Mouse (Mus musculus) MEL (cell line): ENCODE measurements around the gene Plekhg5. TPM values are rescaled to one million over a fixed set of nuclear protein-coding genes. Genes with fewer than 3 reads are reported as not detected.

Experiments used
- DNase-seq: peaks from one replicate; pipeline ENCODE4 v3.0.0; 2011; ENCODE audit warnings: low read depth, low spot score
- H3K27ac ChIP-seq: 2 replicates; pipeline ENCODE4 v1.5.1; 2012; ENCODE audit warnings: low read depth, mild to moderate bottlenecking, control low read depth, low read length, moderate library complexity; ENCODE audit not compliant: control insufficient read depth
- H3K27me3 ChIP-seq, 2 experiments: fragments of 150-350 bp in 1 of 2; sonication (generic) in 1 of 2; 2 replicates each; pipeline ENCODE4 v1.6.1; 2012; ENCODE audit warnings: low read length in 2 of 2, mild to moderate bottlenecking in 2 of 2, improper control_type of control experiment in 1 of 2, moderate library complexity in 1 of 2; ENCODE audit not compliant: insufficient read depth in 2 of 2, control insufficient read depth in 1 of 2
- H3K36me3 ChIP-seq, 2 experiments: 2 replicates each; pipeline ENCODE4 v1.6.1; 2012 to 2014; ENCODE audit warnings: low read length in 2 of 2, improper control_type of control experiment in 1 of 2, inconsistent platforms in 1 of 2, mild to moderate bottlenecking in 1 of 2; ENCODE audit not compliant: insufficient read depth in 2 of 2, control insufficient read depth in 1 of 2
- H3K4me1 ChIP-seq, 2 experiments: fragments of 150-350 bp in 1 of 2; sonication (generic) in 1 of 2; 2 replicates each; pipeline ENCODE4 v1.6.1; 2012; ENCODE audit warnings: low read length in 2 of 2, improper control_type of control experiment in 1 of 2, mild to moderate bottlenecking in 1 of 2; ENCODE audit not compliant: insufficient read depth in 2 of 2, control insufficient read depth in 1 of 2
- H3K4me3 ChIP-seq, 2 experiments: fragments of 150-350 bp in 1 of 2; sonication (generic) in 1 of 2; 2 replicates each; pipeline ENCODE4 v1.5.1; 2012; ENCODE audit warnings: low read depth in 2 of 2, low read length in 2 of 2, mild to moderate bottlenecking in 2 of 2, moderate library complexity in 2 of 2, control low read depth in 1 of 2, improper control_type of control experiment in 1 of 2; ENCODE audit not compliant: control insufficient read depth in 1 of 2, insufficient read depth in 1 of 2
- H3K79me2 ChIP-seq: 2 replicates; pipeline ENCODE4 v1.6.1; 2012; ENCODE audit warnings: mild to moderate bottlenecking, low read length, moderate library complexity; ENCODE audit not compliant: control insufficient read depth, poor library complexity, insufficient read depth
- H3K9ac ChIP-seq: 2 replicates; pipeline ENCODE4 v1.6.1; 2012; ENCODE audit warnings: low read depth, mild to moderate bottlenecking, control low read depth, low read length, moderate library complexity; ENCODE audit not compliant: control insufficient read depth, poor library complexity, severe bottlenecking
- H3K9me3 ChIP-seq: fragments of 150-350 bp; sonication (generic); replicated peaks from 2 replicates; pipeline ENCODE4 v1.6.1; 2012; ENCODE audit warnings: mild to moderate bottlenecking, low read length, improper control_type of control experiment, moderate library complexity; ENCODE audit not compliant: insufficient read depth
- BHLHE40 ChIP-seq: IDR thresholded peaks from 2 replicates; pipeline ENCODE4 v1.6.1; 2012; ENCODE audit warnings: low read depth, mild to moderate bottlenecking, inconsistent platforms, low read length, improper control_type of control experiment, borderline replicate concordance
- CHD1 ChIP-seq: IDR thresholded peaks from 2 replicates; pipeline ENCODE4 v1.6.1; 2012; ENCODE audit warnings: low read depth, mild to moderate bottlenecking, inconsistent platforms, low read length, improper control_type of control experiment
- CTCF ChIP-seq, 3 experiments: IDR thresholded peaks in 2 of 3; conservative IDR thresholded peaks in 1 of 3; 2 replicates each; pipeline ENCODE4 v1.5.1; 2011 to 2012; ENCODE audit warnings: low read length in 3 of 3, low read depth in 2 of 3, mild to moderate bottlenecking in 2 of 3, improper control_type of control experiment in 1 of 3, inconsistent platforms in 1 of 3, mixed read lengths in 1 of 3, moderate library complexity in 1 of 3; ENCODE audit not compliant: control insufficient read depth in 1 of 3, insufficient read depth in 1 of 3, poor library complexity in 1 of 3, severe bottlenecking in 1 of 3
- E2F4 ChIP-seq: IDR thresholded peaks from 2 replicates; pipeline ENCODE4 v1.6.1; 2011; ENCODE audit warnings: low read depth, low read length, improper control_type of control experiment, borderline replicate concordance
- ELF1 ChIP-seq: IDR thresholded peaks from 2 replicates; pipeline ENCODE4 v1.6.1; 2014; ENCODE audit warnings: low read depth, mild to moderate bottlenecking, inconsistent platforms, low read length, improper control_type of control experiment, moderate library complexity
- EP300 ChIP-seq, 2 experiments: IDR thresholded peaks; 2 replicates each; pipeline ENCODE4 v1.6.1; 2011; ENCODE audit warnings: improper control_type of control experiment in 2 of 2, low read length in 2 of 2, low read depth in 1 of 2, mild to moderate bottlenecking in 1 of 2
- ETS1 ChIP-seq: IDR thresholded peaks from 2 replicates; pipeline ENCODE4 v1.6.1; 2012; ENCODE audit warnings: low read depth, mild to moderate bottlenecking, inconsistent platforms, low read length, improper control_type of control experiment, moderate library complexity
- GABPA ChIP-seq: IDR thresholded peaks from 2 replicates; pipeline ENCODE4 v1.6.1; 2012; ENCODE audit warnings: low read depth, mild to moderate bottlenecking, inconsistent platforms, low read length, improper control_type of control experiment, moderate library complexity
- GATA1 ChIP-seq: IDR thresholded peaks from 2 replicates; pipeline ENCODE4 v1.6.1; 2011; ENCODE audit warnings: low read depth, low read length, improper control_type of control experiment
- HCFC1 ChIP-seq: IDR thresholded peaks from 2 replicates; pipeline ENCODE4 v1.6.1; 2012; ENCODE audit warnings: low read depth, mild to moderate bottlenecking, inconsistent platforms, low read length, improper control_type of control experiment, moderate library complexity
- JUND ChIP-seq: IDR thresholded peaks from 2 replicates; pipeline ENCODE4 v1.6.1; 2011; ENCODE audit warnings: low read depth, mild to moderate bottlenecking, improper control_type of control experiment, low read length
- KAT2A ChIP-seq: conservative IDR thresholded peaks from 2 replicates; pipeline ENCODE4 v1.6.1; 2012; ENCODE audit warnings: low read depth, low read length, improper control_type of control experiment, inconsistent platforms
- MAFK ChIP-seq: IDR thresholded peaks from 2 replicates; pipeline ENCODE4 v1.6.1; 2011; ENCODE audit warnings: low read depth, mild to moderate bottlenecking, low read length, improper control_type of control experiment, borderline replicate concordance
- MAX ChIP-seq: IDR thresholded peaks from 2 replicates; pipeline ENCODE4 v1.6.1; 2011; ENCODE audit warnings: low read length, improper control_type of control experiment
- MAZ ChIP-seq: IDR thresholded peaks from 2 replicates; pipeline ENCODE4 v1.6.1; 2012; ENCODE audit warnings: low read depth, mild to moderate bottlenecking, inconsistent platforms, low read length, improper control_type of control experiment
- MEF2A ChIP-seq: IDR thresholded peaks from 2 replicates; pipeline ENCODE4 v1.6.1; 2014; ENCODE audit warnings: low read depth, mild to moderate bottlenecking, inconsistent platforms, low read length, improper control_type of control experiment; ENCODE audit not compliant: poor library complexity, insufficient replicate concordance, severe bottlenecking; ENCODE audit errors: extremely low read depth
- MXI1 ChIP-seq: IDR thresholded peaks from 2 replicates; pipeline ENCODE4 v1.6.1; 2011; ENCODE audit warnings: mild to moderate bottlenecking, low read depth, low read length, improper control_type of control experiment
- MYB ChIP-seq: IDR thresholded peaks from 2 replicates; pipeline ENCODE4 v1.6.1; 2011; ENCODE audit warnings: mild to moderate bottlenecking, low read depth, low read length, improper control_type of control experiment
- MYC ChIP-seq: IDR thresholded peaks from 2 replicates; pipeline ENCODE4 v1.6.1; 2011; ENCODE audit warnings: low read depth, mild to moderate bottlenecking, low read length, improper control_type of control experiment, moderate library complexity
- NELFE ChIP-seq: IDR thresholded peaks from 2 replicates; pipeline ENCODE4 v1.6.1; 2011; ENCODE audit warnings: low read depth, low read length, improper control_type of control experiment
- NRF1 ChIP-seq: IDR thresholded peaks from 2 replicates; pipeline ENCODE4 v1.6.1; 2014; ENCODE audit warnings: low read depth, mild to moderate bottlenecking, inconsistent platforms, low read length, improper control_type of control experiment, moderate library complexity; ENCODE audit not compliant: poor library complexity, insufficient read depth, severe bottlenecking
- POLR2A ChIP-seq, 2 experiments: IDR thresholded peaks; 2 replicates each; pipeline ENCODE4 v1.6.1; 2011 to 2012; ENCODE audit warnings: low read length in 2 of 2, mild to moderate bottlenecking in 2 of 2, control low read depth in 1 of 2, improper control_type of control experiment in 1 of 2, low read depth in 1 of 2, moderate library complexity in 1 of 2; ENCODE audit not compliant: control insufficient read depth in 1 of 2, insufficient read depth in 1 of 2, poor library complexity in 1 of 2
- POLR2AphosphoS2 ChIP-seq: IDR thresholded peaks from 2 replicates; pipeline ENCODE4 v1.6.1; 2011; ENCODE audit warnings: low read length, improper control_type of control experiment
- POLR2AphosphoS5 ChIP-seq: IDR thresholded peaks from 2 replicates; pipeline ENCODE4 v1.6.1; 2012; ENCODE audit warnings: low read depth, borderline replicate concordance, mild to moderate bottlenecking, inconsistent platforms, low read length, moderate library complexity, mixed read lengths
- RAD21 ChIP-seq: IDR thresholded peaks from 2 replicates; pipeline ENCODE4 v1.6.1; 2011; ENCODE audit warnings: mild to moderate bottlenecking, low read depth, low read length, improper control_type of control experiment
- RCOR1 ChIP-seq: IDR thresholded peaks from 2 replicates; pipeline ENCODE4 v1.6.1; 2012; ENCODE audit warnings: low read depth, mild to moderate bottlenecking, inconsistent platforms, low read length, improper control_type of control experiment
- SIN3A ChIP-seq: IDR thresholded peaks from 2 replicates; pipeline ENCODE4 v1.6.1; 2012; ENCODE audit warnings: low read length, improper control_type of control experiment, inconsistent platforms
- SMC3 ChIP-seq: IDR thresholded peaks from 2 replicates; pipeline ENCODE4 v1.6.1; 2011; ENCODE audit warnings: low read depth, low read length, improper control_type of control experiment
- TAL1 ChIP-seq: IDR thresholded peaks from 2 replicates; pipeline ENCODE4 v1.6.1; 2012; ENCODE audit warnings: mild to moderate bottlenecking, inconsistent platforms, low read length, moderate library complexity, mixed read lengths
- TBP ChIP-seq: IDR thresholded peaks from 2 replicates; pipeline ENCODE4 v1.8.0; 2011; ENCODE audit warnings: low read depth, low read length, improper control_type of control experiment
- UBTF ChIP-seq: IDR thresholded peaks from 2 replicates; pipeline ENCODE4 v1.6.1; 2012; ENCODE audit warnings: low read depth, mild to moderate bottlenecking, inconsistent platforms, low read length, improper control_type of control experiment, moderate library complexity, borderline replicate concordance; ENCODE audit not compliant: insufficient read depth
- USF1 ChIP-seq: IDR thresholded peaks from 2 replicates; pipeline ENCODE4 v1.6.1; 2014; ENCODE audit warnings: low read depth, mild to moderate bottlenecking, inconsistent platforms, low read length, improper control_type of control experiment, moderate library complexity
- USF2 ChIP-seq, 2 experiments: IDR thresholded peaks; 2 replicates each; pipeline ENCODE4 v1.6.1; 2011 to 2012; ENCODE audit warnings: improper control_type of control experiment in 2 of 2, low read length in 2 of 2, borderline replicate concordance in 1 of 2, inconsistent platforms in 1 of 2, low read depth in 1 of 2, mild to moderate bottlenecking in 1 of 2; ENCODE audit not compliant: insufficient read depth in 1 of 2
- ZKSCAN1 ChIP-seq: IDR thresholded peaks from 2 replicates; pipeline ENCODE4 v1.6.1; 2012; ENCODE audit warnings: low read depth, mild to moderate bottlenecking, inconsistent platforms, low read length, improper control_type of control experiment, moderate library complexity
- ZMIZ1 ChIP-seq: IDR thresholded peaks from 2 replicates; pipeline ENCODE4 v1.6.1; 2012; ENCODE audit warnings: low read depth, mild to moderate bottlenecking, inconsistent platforms, low read length, improper control_type of control experiment, moderate library complexity
- ZNF384 ChIP-seq: IDR thresholded peaks from 2 replicates; pipeline ENCODE4 v1.6.1; 2012; ENCODE audit warnings: low read depth, mild to moderate bottlenecking, inconsistent platforms, low read length, improper control_type of control experiment
- polyA plus RNA-seq, 2 experiments: library from polyadenylated mRNA; stranded (reverse) in 1 of 2; unstranded in 1 of 2; fragments of >175 nt in 1 of 2; fragments of >200 nt in 1 of 2; gene quantifications; 2 replicates each; pipeline versions ENCODE4 v1.2.1 to v1.2.4; 2012; ENCODE audit warnings: low replicate concordance in 2 of 2, low read depth in 1 of 2; ENCODE audit not compliant: insufficient read length in 2 of 2, insufficient read depth in 1 of 2, missing spikeins in 1 of 2
- total RNA-seq: library from RNA; depleted of rRNA; stranded (reverse); fragments of 300-350 nt; gene quantifications from 2 replicates; pipeline ENCODE4 v1.2.3, GENCODE M21; 2012

Gene Plekhg5
- total and polyA plus RNA-seq, 3 experiments, result 10.8 to 19.6 TPM; not detected in 1

GRCm38 (mm10) chr4:152153771-152154177 lies 81.5 kb downstream of the Plekhg5 start:
- no peaks in the 10 kb centered on the region for H3K9me3 ChIP-seq
- DNase-seq, result peak; percentile 97
- peak overlapping the region; percentile 82 for H3K27ac ChIP-seq
- peak overlapping the region; percentile 65 for H3K9ac ChIP-seq
- no peaks in the 10 kb centered on the region; the same call in 1 of the 2 replicates for H3K79me2 ChIP-seq
- peaks cover 0 to 40% of the 10 kb centered on the region in 2 experiments; a peak in 2 of 4 replicates for H3K4me1 ChIP-seq
- H3K36me3 ChIP-seq, result peaks cover 0 to 21% of the 10 kb centered on the region in 2 experiments; a peak in 2 of 4 replicates
- H3K4me3 ChIP-seq, result peak overlapping the region; percentile 43 to 47
- no peaks in the 10 kb centered on the region for H3K27me3 ChIP-seq
- peak; percentile 40; the same call in 1 of the 2 replicates for TF ChIP-seq NRF1
- 0 out of 2 replicates have a peak, but pooled peaks have one; percentile 33 for TF ChIP-seq ZMIZ1
- no peak for TF ChIP-seq TAL1
- TF ChIP-seq UBTF, result 0 out of 2 replicates have a peak, but pooled peaks have one; percentile 93
- no peak for TF ChIP-seq USF2 (IDR thresholded peaks at IDR 0.05; ENCODE audit: borderline replicate concordance in 1 of 2, insufficient read depth in 1 of 2, low read depth in 1 of 2, low read length in 2 of 2)
- TF ChIP-seq POLR2AphosphoS2, result 0 out of 2 replicates have a peak, but pooled peaks have one; percentile 29
- no peak for TF ChIP-seq ZNF384
- peak; percentile 38; the same call in 1 of the 2 replicates for TF ChIP-seq JUND
- TF ChIP-seq USF1, result no peak
- no peak for TF ChIP-seq MYB
- TF ChIP-seq ETS1, result peak; percentile 54; the same call in 1 of the 2 replicates
- peak; percentile 24 to 68; a peak in 2 of 4 replicates for TF ChIP-seq POLR2A (IDR thresholded peaks at IDR 0.05; ENCODE audit: control insufficient read depth in 1 of 2, insufficient read depth in 1 of 2, low read depth in 1 of 2, low read length in 2 of 2, poor library complexity in 1 of 2)
- TF ChIP-seq ELF1, result peak; percentile 84
- no peak for TF ChIP-seq MEF2A
- TF ChIP-seq MYC, result peak; percentile 93
- 0 out of 2 replicates have a peak, but pooled peaks have one; percentile 62 for TF ChIP-seq NELFE
- TF ChIP-seq EP300 (IDR thresholded peaks at IDR 0.05; ENCODE audit: low read depth in 1 of 2, low read length in 2 of 2), result peak in 1 of 2 experiments; percentile 36; a peak in 2 of 4 replicates
- TF ChIP-seq ZKSCAN1, result no peak
- peak; percentile 54; the same call in 1 of the 2 replicates for TF ChIP-seq KAT2A
- TF ChIP-seq CTCF (IDR thresholded peaks at IDR 0.05 in 2 of 3, conservative IDR thresholded peaks at IDR 0.05 in 1 of 3; ENCODE audit: control insufficient read depth in 1 of 3, insufficient read depth in 1 of 3, low read depth in 2 of 3, low read length in 3 of 3, poor library complexity in 1 of 3, severe bottlenecking in 1 of 3), result peak; percentile 91 to 98 (median 94)
- 0 out of 2 replicates have a peak, but pooled peaks have one; percentile 30 for TF ChIP-seq GATA1
- TF ChIP-seq TBP, result peak; percentile 97
- no peak for TF ChIP-seq MAZ
- no peak; the same call in 1 of the 2 replicates for TF ChIP-seq BHLHE40
- peak; percentile 92; the same call in 1 of the 2 replicates for TF ChIP-seq SIN3A
- peak; percentile 89 for TF ChIP-seq HCFC1
- peak; percentile 84 for TF ChIP-seq E2F4
- no peak for TF ChIP-seq CHD1
- TF ChIP-seq SMC3, result peak; percentile 53
- no peak for TF ChIP-seq MAFK
- peak; percentile 37 for TF ChIP-seq RAD21
- TF ChIP-seq POLR2AphosphoS5, result 0 out of 2 replicates have a peak, but pooled peaks have one; percentile 16
- TF ChIP-seq GABPA, result no peak
- peak; percentile 97 for TF ChIP-seq MAX
- no peak; the same call in 1 of the 2 replicates for TF ChIP-seq RCOR1
- peak; percentile 81 for TF ChIP-seq MXI1
